Mouse (Mus musculus): ENCODE measurements around the gene Rgs19. TPM values are rescaled to one million over a fixed set of nuclear protein-coding genes. Genes with fewer than 3 reads are reported as not detected.

The Rgs19 gene
- polyA plus RNA-seq, 1 experiment from 2014 or later, result 67.7 TPM

GRCm38 (mm10) chr2:181687586-181687985 lies 6.2 kb downstream of the Rgs19 start:
- Histone ChIP-seq H3K4me3 (ENCODE audit: low read length) (no peak overlapping the region), H3K27ac (ENCODE audit: low read length) (no peak overlapping the region), H3K27me3 (ENCODE audit: insufficient read depth, low read length) (no peaks in the 10 kb centered on the region), H3K4me2 (replicated peaks; ENCODE audit: low read depth, low read length) (no peak overlapping the region), H3K4me1 (ENCODE audit: insufficient read depth, low read length) (peaks cover 4% of the 10 kb centered on the region), H3K9ac (replicated peaks; ENCODE audit: low read length) (no peak overlapping the region), H3K9me3 (ENCODE audit: low read length) (no peaks in the 10 kb centered on the region), H3K36me3 (ENCODE audit: insufficient read depth, low read length) (peaks cover 27% of the 10 kb centered on the region)
- 93% methylated on average over 8 of the region's 8 CpGs for WGBS
- ATAC-seq (ENCODE audit: low FRiP score, low TSS enrichment), result no peak

- Histone ChIP-seq H3K9ac (replicated peaks; ENCODE audit: low read length) (no peak overlapping the region), H3K27me3 (ENCODE audit: insufficient read depth, low read length) (no peaks in the 10 kb centered on the region), H3K4me1 (ENCODE audit: insufficient read depth, low read length) (peaks cover 7% of the 10 kb centered on the region), H3K4me3 (ENCODE audit: low read length) (no peak overlapping the region), H3K27ac (ENCODE audit: low read length) (no peak overlapping the region), H3K36me3 (ENCODE audit: insufficient read depth, low read length) (peaks cover 27% of the 10 kb centered on the region), H3K4me2 (replicated peaks; ENCODE audit: low read depth, low read length) (no peak overlapping the region), H3K9me3 (ENCODE audit: low read length) (no peaks in the 10 kb centered on the region)
- 87% methylated on average over 4 of the region's 4 CpGs for WGBS
- no peak for ATAC-seq (ENCODE audit: low FRiP score, low TSS enrichment)
These were observed 8.1 kb downstream of the Rgs19 start for GRCm38 (mm10) chr2:181685686-181686085.

- Histone ChIP-seq H3K27ac (ENCODE audit: low read length) (no peak overlapping the region), H3K36me3 (ENCODE audit: insufficient read depth, low read length) (peaks cover 27% of the 10 kb centered on the region), H3K9me3 (ENCODE audit: low read length) (no peaks in the 10 kb centered on the region), H3K4me2 (replicated peaks; ENCODE audit: low read depth, low read length) (no peak overlapping the region), H3K27me3 (ENCODE audit: insufficient read depth, low read length) (no peaks in the 10 kb centered on the region), H3K4me3 (ENCODE audit: low read length) (no peak overlapping the region), H3K4me1 (ENCODE audit: insufficient read depth, low read length) (peaks cover 9% of the 10 kb centered on the region), H3K9ac (replicated peaks; ENCODE audit: low read length) (no peak overlapping the region)
- 90% methylated on average over 1 of the region's 1 CpGs for WGBS
- ATAC-seq (ENCODE audit: low FRiP score, low TSS enrichment), result no peak
These were observed 9.1 kb downstream of the Rgs19 start for GRCm38 (mm10) chr2:181684713-181685112.

- ATAC-seq (ENCODE audit: low FRiP score, low TSS enrichment), result no peak
- no peak overlapping the region for H3K27ac ChIP-seq (ENCODE audit: low read length)
- 62% methylated on average over 4 of the region's 4 CpGs for WGBS
- no peak overlapping the region for H3K9ac ChIP-seq (replicated peaks; ENCODE audit: low read length)
- H3K9me3 ChIP-seq (ENCODE audit: low read length), result no peaks in the 10 kb centered on the region
- H3K4me2 ChIP-seq (replicated peaks; ENCODE audit: low read depth, low read length), result no peak overlapping the region
- no peak overlapping the region for H3K4me3 ChIP-seq (ENCODE audit: low read length)
- peaks cover 14% of the 10 kb centered on the region for H3K4me1 ChIP-seq (ENCODE audit: insufficient read depth, low read length)
- H3K36me3 ChIP-seq (ENCODE audit: insufficient read depth, low read length), result peaks cover 16% of the 10 kb centered on the region
- no peaks in the 10 kb centered on the region for H3K27me3 ChIP-seq (ENCODE audit: insufficient read depth, low read length)
These were observed 10.4 kb downstream of the Rgs19 start for GRCm38 (mm10) chr2:181683381-181683780.

- Histone ChIP-seq H3K9me3 (ENCODE audit: low read length) (no peaks in the 10 kb centered on the region), H3K4me1 (ENCODE audit: insufficient read depth, low read length) (peaks cover 14% of the 10 kb centered on the region), H3K27ac (ENCODE audit: low read length) (no peak overlapping the region), H3K36me3 (ENCODE audit: insufficient read depth, low read length) (peaks cover 7% of the 10 kb centered on the region; the same call in 1 of the 2 replicates), H3K4me3 (ENCODE audit: low read length) (no peak overlapping the region), H3K4me2 (replicated peaks; ENCODE audit: low read depth, low read length) (no peak overlapping the region), H3K9ac (replicated peaks; ENCODE audit: low read length) (no peak overlapping the region), H3K27me3 (ENCODE audit: insufficient read depth, low read length) (no peaks in the 10 kb centered on the region)
- 82% methylated on average over 1 of the region's 1 CpGs for WGBS
- ATAC-seq (ENCODE audit: low FRiP score, low TSS enrichment), result no peak
These were observed 11.8 kb downstream of the Rgs19 start for GRCm38 (mm10) chr2:181681978-181682377.

GRCm38 (mm10) chr2:181680716-181681117 lies 13.1 kb downstream of the Rgs19 start:
- 12% methylated on average over 7 of the region's 7 CpGs for WGBS
- Histone ChIP-seq H3K4me2 (replicated peaks; ENCODE audit: low read depth, low read length) (peak overlapping the region; percentile 85), H3K9me3 (ENCODE audit: low read length) (no peaks in the 10 kb centered on the region), H3K27me3 (ENCODE audit: insufficient read depth, low read length) (no peaks in the 10 kb centered on the region), H3K4me1 (ENCODE audit: insufficient read depth, low read length) (peaks cover 18% of the 10 kb centered on the region), H3K27ac (ENCODE audit: low read length) (no peak overlapping the region), H3K36me3 (ENCODE audit: insufficient read depth, low read length) (no peaks in the 10 kb centered on the region), H3K9ac (replicated peaks; ENCODE audit: low read length) (peak overlapping the region; percentile 84), H3K4me3 (ENCODE audit: low read length) (peak overlapping the region; percentile 66)
- peak; percentile 37 for ATAC-seq (ENCODE audit: low FRiP score, low TSS enrichment)

GRCm38 (mm10) chr2:181679951-181680715 lies 13.6 kb downstream of the Rgs19 start, which contains the start of gene Tcea2:
Gene Tcea2, plus strand, starts transcription at chr2:181680310.
- Histone ChIP-seq H3K27ac (ENCODE audit: low read length) (peak within 1 kb of the TSS; percentile 77; the same call in 1 of the 2 replicates), H3K4me1 (ENCODE audit: insufficient read depth, low read length) (peaks cover 23% of the 10 kb centered on the region), H3K9ac (replicated peaks; ENCODE audit: low read length) (peak within 1 kb of the TSS; percentile 84), H3K4me2 (replicated peaks; ENCODE audit: low read depth, low read length) (peak within 1 kb of the TSS; percentile 85), H3K4me3 (ENCODE audit: low read length) (peak within 1 kb of the TSS; percentile 66), H3K9me3 (ENCODE audit: low read length) (no peaks in the 10 kb centered on the region), H3K27me3 (ENCODE audit: insufficient read depth, low read length) (no peaks in the 10 kb centered on the region), H3K36me3 (ENCODE audit: insufficient read depth, low read length) (no peaks in the 10 kb centered on the region)
- ATAC-seq (ENCODE audit: low FRiP score, low TSS enrichment), result peak; percentile 58
- under 1% methylated on average over 65 of the region's 69 CpGs for WGBS

GRCm38 (mm10) chr2:181678780-181679179 lies 15.0 kb downstream of the Rgs19 start:
- H3K9ac ChIP-seq (replicated peaks; ENCODE audit: low read length), result no peak overlapping the region
- WGBS, result 51% methylated on average over 1 of the region's 1 CpGs

GRCm38 (mm10) chr2:181677755-181678098 lies 16.1 kb downstream of the Rgs19 start:
- H3K27ac ChIP-seq (ENCODE audit: low read length), result peak overlapping the region; percentile 63
- peaks cover 27% of the 10 kb centered on the region for H3K4me1 ChIP-seq (ENCODE audit: insufficient read depth, low read length)
- H3K36me3 ChIP-seq (ENCODE audit: insufficient read depth, low read length), result no peaks in the 10 kb centered on the region
- WGBS, result 58% methylated on average over 3 of the region's 3 CpGs
- peaks cover 7% of the 10 kb centered on the region for H3K27me3 ChIP-seq (ENCODE audit: insufficient read depth, low read length)
- H3K4me3 ChIP-seq (ENCODE audit: low read length), result no peak overlapping the region
- H3K4me2 ChIP-seq (replicated peaks; ENCODE audit: low read depth, low read length), result no peak overlapping the region
- ATAC-seq (ENCODE audit: low FRiP score, low TSS enrichment), result no peak
- H3K9ac ChIP-seq (replicated peaks; ENCODE audit: low read length), result 0 out of 2 replicates have a peak overlapping the region, but pooled peaks have one; percentile 22
- no peaks in the 10 kb centered on the region for H3K9me3 ChIP-seq (ENCODE audit: low read length)

More at GRCm38 (mm10) chr2:181678780-181679179, 15.0 kb downstream of the Rgs19 start:
- Histone ChIP-seq H3K4me1 (ENCODE audit: insufficient read depth, low read length) (peaks cover 27% of the 10 kb centered on the region), H3K36me3 (ENCODE audit: insufficient read depth, low read length) (no peaks in the 10 kb centered on the region), H3K4me3 (ENCODE audit: low read length) (no peak overlapping the region), H3K27me3 (ENCODE audit: insufficient read depth, low read length) (no peaks in the 10 kb centered on the region), H3K9me3 (ENCODE audit: low read length) (no peaks in the 10 kb centered on the region), H3K4me2 (replicated peaks; ENCODE audit: low read depth, low read length) (no peak overlapping the region), H3K27ac (ENCODE audit: low read length) (no peak overlapping the region)
- ATAC-seq (ENCODE audit: low FRiP score, low TSS enrichment), result peak; percentile 77

GRCm38 (mm10) chr2:181677096-181677754 lies 16.6 kb downstream of the Rgs19 start:
- no peak for ATAC-seq (ENCODE audit: low FRiP score, low TSS enrichment)
- 0 out of 2 replicates have a peak overlapping the region, but pooled peaks have one; percentile 22 for H3K9ac ChIP-seq (replicated peaks; ENCODE audit: low read length)
- H3K4me2 ChIP-seq (replicated peaks; ENCODE audit: low read depth, low read length), result no peak overlapping the region
- H3K4me3 ChIP-seq (ENCODE audit: low read length), result no peak overlapping the region
- H3K4me1 ChIP-seq (ENCODE audit: insufficient read depth, low read length), result peaks cover 27% of the 10 kb centered on the region
- H3K36me3 ChIP-seq (ENCODE audit: insufficient read depth, low read length), result no peaks in the 10 kb centered on the region
- 72% methylated on average over 5 of the region's 5 CpGs for WGBS
- H3K9me3 ChIP-seq (ENCODE audit: low read length), result no peaks in the 10 kb centered on the region
- peak overlapping the region; percentile 63 for H3K27ac ChIP-seq (ENCODE audit: low read length)
- H3K27me3 ChIP-seq (ENCODE audit: insufficient read depth, low read length), result peaks cover 12% of the 10 kb centered on the region
